Mouse (Mus musculus) limb, embryonic 13.5 days (tissue): ENCODE results near the gene Exoc6. TPM values are rescaled to one million over a fixed set of nuclear protein-coding genes. Genes with fewer than 3 reads are reported as not detected.

Source experiments
- ATAC-seq: fragments of 200-750 bp; cut with Nextera tagmentation; 2 replicates; pipeline ENCODE4 v1.8.0; 2017; ENCODE audit warnings: low read depth, moderate number of reproducible peaks, moderate TSS enrichment; ENCODE audit not compliant: low FRiP score
- H3K27ac ChIP-seq: fragments of 300-500 bp; sonication (generic); 2 replicates; pipeline ENCODE4 v1.5.1; 2015; ENCODE audit warnings: inconsistent platforms, mild to moderate bottlenecking, moderate library complexity
- H3K27me3 ChIP-seq: fragments of 300-500 bp; sonication (generic); 2 replicates; pipeline ENCODE4 v1.6.1; 2015; ENCODE audit warnings: mild to moderate bottlenecking, inconsistent platforms
- H3K36me3 ChIP-seq: fragments of 300-500 bp; sonication (generic); 2 replicates; pipeline ENCODE4 v1.6.1; 2015; ENCODE audit warnings: inconsistent platforms, mild to moderate bottlenecking, moderate library complexity
- H3K4me1 ChIP-seq: fragments of 300-500 bp; sonication (generic); 2 replicates; pipeline ENCODE4 v1.6.1; 2015; ENCODE audit warnings: inconsistent platforms
- H3K4me2 ChIP-seq: fragments of 300-500 bp; sonication (generic); replicated peaks from 2 replicates; pipeline ENCODE4 v1.6.1; 2015; ENCODE audit warnings: inconsistent platforms, mild to moderate bottlenecking, moderate library complexity
- H3K4me3 ChIP-seq: fragments of 300-500 bp; sonication (generic); 2 replicates; pipeline ENCODE4 v1.5.1; 2015; ENCODE audit warnings: moderate library complexity, mild to moderate bottlenecking, inconsistent platforms
- H3K9ac ChIP-seq: fragments of 300-500 bp; sonication (generic); 2 replicates; pipeline ENCODE4 v1.6.1; 2015; ENCODE audit warnings: mild to moderate bottlenecking, inconsistent platforms
- H3K9me3 ChIP-seq: fragments of 300-500 bp; sonication (generic); 2 replicates; pipeline ENCODE4 v1.6.1; 2016; ENCODE audit warnings: inconsistent platforms
- WGBS: fragments of 180-500 bp; shearing (Covaris S2); methylation state at CpG from one replicate; pipeline ENCODE4 v1.1.7; 2015; 5-methylcytosine and 5-hydroxymethylcytosine counted together
- polyA plus RNA-seq: library from polyadenylated mRNA; unstranded; fragments of >200 nt; fragmentation: Nextera tagmentation; extraction: Ambion mirVana; gene quantifications from 2 replicates; pipeline ENCODE4 v1.2.1, GENCODE M21; 2015

Gene Exoc6
- polyA plus RNA-seq, 1 experiment from 2014 or later: 7.2 TPM

DNA sequence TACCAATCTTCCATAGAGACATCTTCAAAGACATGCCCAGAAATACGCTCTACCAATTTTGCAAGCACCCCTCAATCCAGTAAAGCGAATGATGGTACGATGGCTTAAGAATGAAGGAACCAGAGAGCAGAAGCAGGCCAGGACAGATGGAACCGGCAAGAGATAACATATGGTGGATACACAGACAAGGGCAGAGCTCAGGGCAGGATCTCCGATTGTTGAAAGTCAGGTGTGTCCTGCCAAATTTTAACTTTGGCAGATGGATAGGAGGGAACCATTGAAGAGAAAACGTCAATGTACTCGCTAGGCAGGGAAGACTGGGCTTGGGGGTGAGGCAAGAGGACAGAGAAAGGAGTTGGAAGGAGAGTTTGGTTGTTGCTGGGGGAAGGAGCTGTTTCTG lies 176.4 kb downstream of the Exoc6 start:
- no peaks in the 10 kb centered on the region for H3K36me3 ChIP-seq
- no peak overlapping the region for H3K4me3 ChIP-seq
- no peak overlapping the region for H3K27ac ChIP-seq
- no peak for ATAC-seq
- no peak overlapping the region for H3K9ac ChIP-seq
- WGBS: 86% methylated on average over 7 of the region's 7 CpGs
- H3K4me1 ChIP-seq: no peaks in the 10 kb centered on the region
- no peaks in the 10 kb centered on the region for H3K9me3 ChIP-seq
- H3K27me3 ChIP-seq: no peaks in the 10 kb centered on the region
- no peak overlapping the region for H3K4me2 ChIP-seq

DNA sequence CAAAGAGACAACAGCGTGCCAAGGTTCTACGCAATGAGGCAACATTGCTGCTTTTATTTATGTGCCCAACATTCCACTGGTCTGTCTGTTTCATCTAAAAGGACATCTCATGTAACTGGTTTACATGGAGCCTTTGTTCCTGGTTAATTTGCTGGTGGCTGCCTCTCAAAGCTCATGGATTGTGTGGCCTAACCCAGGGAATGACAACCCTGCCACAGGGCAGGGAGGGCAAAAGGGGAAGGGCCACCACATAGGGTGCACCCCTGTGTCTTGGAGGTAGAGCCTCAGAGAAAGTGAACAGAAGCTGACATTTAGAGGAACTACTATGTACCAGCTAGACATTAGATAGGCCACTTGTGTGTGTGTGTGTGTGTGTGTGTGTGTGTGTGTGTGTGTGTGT lies 177.1 kb downstream of the Exoc6 start:
- Histone ChIP-seq H3K27me3 (no peaks in the 10 kb centered on the region), H3K4me3 (no peak overlapping the region), H3K36me3 (no peaks in the 10 kb centered on the region), H3K9me3 (no peaks in the 10 kb centered on the region), H3K27ac (no peak overlapping the region), H3K4me1 (no peaks in the 10 kb centered on the region), H3K4me2 (no peak overlapping the region), H3K9ac (no peak overlapping the region)
- no peak for ATAC-seq
- 87% methylated on average over 2 of the region's 2 CpGs for whole genome bisulfite sequencing

Other genes with a start within 250 kb of the Exoc6 start
- gene Ide, start 212.6 kb upstream of the Exoc6 start, polyA plus RNA-seq: 32.8 and 36.5 TPM in 2 replicates
- gene Kif11, start 174.0 kb upstream of the Exoc6 start, polyA plus RNA-seq: 58.2 and 62.5 TPM in 2 replicates
- 12.4 and 13.0 TPM in 2 replicates for gene Hhex, start 115.6 kb upstream of the Exoc6 start, polyA plus RNA-seq
- 0.14 and 0.24 TPM in 2 replicates for gene Cyp26c1, start 135.2 kb downstream of the Exoc6 start, polyA plus RNA-seq
- gene Cyp26a1, start 147.4 kb downstream of the Exoc6 start, polyA plus RNA-seq: 7.6 and 8.9 TPM in 2 replicates